Mouse (Mus musculus) layer of hippocampus, adult 9-11 months (tissue): ENCODE measurements around the gene Zbtb20.

Experiments
- DNase-seq: peaks from one replicate; pipeline ENCODE4 v3.0.0; 2022

Gene Zbtb20

DNA sequence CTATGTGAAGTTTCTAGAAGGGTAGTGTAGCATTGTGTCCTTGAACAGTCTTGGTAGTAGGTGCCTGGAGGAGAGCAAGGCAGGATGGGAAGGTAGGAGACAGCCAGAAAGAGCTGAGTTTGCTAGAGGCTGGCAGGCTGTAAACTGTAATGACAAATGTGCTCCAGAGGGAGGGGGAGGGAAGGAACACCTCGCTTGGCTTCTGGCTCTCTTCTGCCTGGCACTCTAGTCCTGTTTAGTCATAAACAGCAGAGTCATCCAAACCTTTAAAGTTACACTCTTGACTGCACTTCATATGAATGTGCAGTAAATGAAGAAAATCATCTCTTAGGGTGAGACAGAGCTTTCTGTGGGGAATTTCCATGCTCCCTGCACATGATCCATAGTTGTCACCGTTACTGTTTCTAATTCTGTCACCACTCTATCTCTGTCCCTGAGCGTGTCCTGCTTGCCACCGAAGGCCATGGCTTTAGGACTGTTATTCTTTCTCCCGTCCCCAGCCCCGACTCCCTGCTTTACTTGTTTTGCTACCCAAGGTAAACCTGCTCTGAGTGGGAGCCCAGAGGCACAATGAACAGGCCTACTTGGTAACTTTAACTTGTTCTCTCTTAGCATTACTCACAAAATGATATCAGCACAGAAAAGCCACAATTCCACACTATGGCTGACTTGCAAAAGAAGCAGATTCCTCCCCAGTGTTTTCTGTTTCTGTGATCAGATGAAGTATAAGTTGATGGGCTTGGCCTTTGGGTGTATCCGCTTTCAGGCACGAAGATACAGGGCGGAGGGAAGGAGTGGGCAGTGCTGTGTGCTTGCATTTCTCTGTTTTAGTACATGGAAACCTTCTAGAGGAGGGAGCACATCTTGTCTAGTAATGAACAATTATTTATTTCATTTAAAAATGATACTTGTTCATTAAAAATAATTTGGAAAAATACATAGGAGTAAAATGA is 427.8 kb downstream of the Zbtb20 start:
- DNase-seq, result peak; percentile 68

- no peak for DNase-seq
These were observed 434.3 kb downstream of the Zbtb20 start for GRCm38 (mm10) chr16:43309968-43310431.

GRCm38 (mm10) chr16:43324009-43324408 is 448.3 kb downstream of the Zbtb20 start:
- DNase-seq, result no peak

GRCm38 (mm10) chr16:43328221-43328620 is 452.5 kb downstream of the Zbtb20 start:
- DNase-seq, result no peak

GRCm38 (mm10) chr16:43330206-43330605 is 454.5 kb downstream of the Zbtb20 start:
- DNase-seq, result no peak

DNA sequence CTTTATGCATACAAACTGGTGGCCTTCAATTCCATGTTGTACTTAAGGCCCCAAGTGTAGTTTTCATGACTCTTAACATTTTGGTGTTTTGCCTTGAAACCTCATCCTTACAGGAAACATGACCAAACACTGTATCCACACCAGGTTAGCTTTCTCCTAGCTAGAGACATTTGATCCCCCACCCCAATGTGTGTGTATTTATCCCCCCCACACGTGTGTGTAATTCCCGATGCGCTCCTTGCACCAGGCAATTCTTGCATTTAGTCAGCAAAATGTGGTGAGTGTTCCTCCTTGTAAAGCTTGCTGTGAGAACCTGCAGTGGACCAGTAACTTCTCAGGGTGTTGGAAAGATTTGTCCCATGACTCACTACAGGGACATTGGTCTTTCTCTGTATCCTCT is 455.8 kb downstream of the Zbtb20 start:
- no peak for DNase-seq

DNA sequence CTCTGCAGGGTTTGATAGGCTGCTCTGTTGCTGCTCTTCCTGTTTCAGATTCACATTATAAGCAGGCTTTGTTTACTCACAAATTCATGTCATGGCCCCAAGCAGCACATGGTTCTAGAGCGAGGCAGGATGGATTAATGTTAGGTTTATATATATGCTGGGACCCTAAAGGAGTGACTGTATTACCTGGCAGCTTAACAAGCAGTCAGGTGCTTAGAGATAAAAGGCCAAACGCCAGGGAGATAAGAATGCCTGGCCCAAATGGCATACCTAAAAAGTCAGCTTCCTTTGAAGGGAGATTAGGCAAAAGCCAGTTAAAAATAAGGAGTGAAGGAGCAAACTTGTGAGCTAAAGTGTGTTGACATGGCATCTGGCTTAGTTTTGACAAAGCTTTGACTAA is 457.1 kb downstream of the Zbtb20 start:
- no peak for DNase-seq

- DNase-seq, result no peak
These were observed 457.6 kb downstream of the Zbtb20 start for GRCm38 (mm10) chr16:43333265-43333664.

- no peak for DNase-seq
These were observed 458.9 kb downstream of the Zbtb20 start for GRCm38 (mm10) chr16:43334411-43335150.

GRCm38 (mm10) chr16:43335151-43335823 is 459.6 kb downstream of the Zbtb20 start:
- DNase-seq, result no peak

DNA sequence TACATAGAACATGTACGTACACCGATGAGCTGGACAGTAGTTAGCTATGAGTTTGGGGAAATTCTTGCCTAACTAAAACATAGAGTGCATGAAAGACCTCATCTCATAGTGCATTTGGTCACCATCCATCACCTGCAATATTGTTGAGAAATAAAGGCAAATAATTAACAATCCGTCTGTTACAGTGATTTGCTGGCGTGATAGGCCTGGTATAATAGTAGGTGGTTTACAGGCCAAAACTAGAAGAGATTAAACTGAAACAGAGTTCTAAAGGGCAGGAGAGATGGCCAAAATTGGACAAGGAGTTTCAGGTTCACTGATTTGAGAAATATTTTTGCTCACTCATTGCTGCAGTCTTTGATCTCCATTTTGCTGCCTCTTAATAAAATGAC is 460.1 kb downstream of the Zbtb20 start:
- DNase-seq, result no peak

DNA sequence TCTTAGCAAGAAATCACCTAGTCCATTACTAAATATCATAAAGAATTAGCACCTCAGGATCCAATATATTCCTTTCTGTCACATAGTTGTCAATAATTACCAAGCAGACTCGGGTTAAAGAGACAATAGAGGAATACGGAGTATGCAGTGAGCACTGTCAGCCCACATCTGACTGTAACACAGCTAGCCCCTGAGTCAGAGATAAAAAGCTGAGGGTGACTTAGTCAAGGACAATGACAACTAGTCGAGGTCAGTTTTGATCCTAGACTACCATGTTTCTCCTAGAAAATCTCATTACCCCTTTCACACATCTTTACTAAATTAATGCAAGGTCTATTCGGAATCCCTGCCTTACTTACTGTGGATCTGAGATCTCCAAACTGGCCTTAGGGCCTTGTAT is 465.0 kb downstream of the Zbtb20 start:
- DNase-seq, result no peak

DNA sequence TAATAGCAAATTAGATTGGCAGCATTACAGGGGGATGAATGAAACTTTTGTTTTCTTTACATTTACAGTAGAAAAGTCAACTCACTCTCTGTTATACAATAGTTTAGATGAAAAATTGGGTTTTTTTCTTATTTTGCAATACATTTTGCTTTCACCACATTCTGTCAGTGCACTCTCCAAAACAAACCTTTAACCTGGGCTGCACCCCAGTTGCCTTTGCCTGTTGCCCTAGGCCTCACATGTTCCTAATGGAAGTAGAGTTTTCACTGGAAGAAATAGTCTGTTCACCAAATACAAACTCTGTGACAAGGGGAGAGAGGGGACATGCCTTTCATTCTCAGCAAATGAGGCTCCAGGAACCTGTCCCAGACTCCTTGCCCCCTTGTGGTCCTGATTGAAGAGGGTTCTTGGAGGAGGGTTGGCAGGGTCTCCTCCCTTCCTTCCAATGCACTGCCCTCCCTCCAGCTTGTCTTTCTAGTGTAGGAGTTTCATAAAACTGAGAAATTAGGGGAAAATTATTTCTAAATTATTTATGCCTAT is 466.3 kb downstream of the Zbtb20 start:
- no peak for DNase-seq

DNA sequence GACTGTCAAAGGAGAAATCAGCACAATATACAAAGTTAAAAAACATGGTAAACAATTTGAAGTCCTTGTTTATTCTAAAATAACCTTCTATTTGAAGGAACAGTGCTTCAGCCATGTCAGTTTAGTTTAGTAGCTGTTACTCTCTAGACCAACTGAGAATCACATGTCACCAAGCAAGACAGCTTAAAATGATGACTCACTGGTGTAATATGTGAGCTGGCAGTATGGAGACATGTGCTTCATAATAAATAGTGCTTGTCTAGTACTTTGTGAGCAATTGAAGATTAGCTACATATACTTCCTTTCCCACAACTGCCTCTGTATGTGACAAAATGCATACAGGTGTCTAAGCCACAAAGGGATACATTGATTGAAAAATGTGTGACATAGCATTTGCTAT is 470.4 kb downstream of the Zbtb20 start:
- DNase-seq, result no peak

GRCm38 (mm10) chr16:43355776-43356645 is 480.3 kb downstream of the Zbtb20 start:
- DNase-seq, result no peak

DNA sequence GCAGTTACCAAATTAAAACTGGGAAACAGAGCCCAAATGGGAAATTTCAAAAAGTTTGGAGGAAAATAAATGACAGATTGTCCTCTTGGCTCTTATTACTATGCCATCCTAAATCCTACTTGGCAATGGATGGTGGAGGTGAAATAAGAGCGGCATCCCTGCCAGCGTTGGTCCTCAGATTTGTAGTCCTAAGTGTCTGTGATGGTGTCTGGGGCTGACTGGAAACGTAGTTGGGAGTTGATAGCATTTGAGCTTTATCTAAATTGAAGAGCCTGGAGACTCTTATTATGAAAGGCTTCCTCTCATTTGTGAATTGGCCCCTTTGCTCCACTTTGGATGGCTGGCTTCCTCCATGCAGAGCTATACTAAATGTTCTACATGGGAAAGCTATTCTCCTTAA is 483.9 kb downstream of the Zbtb20 start:
- DNase-seq, result no peak

DNA sequence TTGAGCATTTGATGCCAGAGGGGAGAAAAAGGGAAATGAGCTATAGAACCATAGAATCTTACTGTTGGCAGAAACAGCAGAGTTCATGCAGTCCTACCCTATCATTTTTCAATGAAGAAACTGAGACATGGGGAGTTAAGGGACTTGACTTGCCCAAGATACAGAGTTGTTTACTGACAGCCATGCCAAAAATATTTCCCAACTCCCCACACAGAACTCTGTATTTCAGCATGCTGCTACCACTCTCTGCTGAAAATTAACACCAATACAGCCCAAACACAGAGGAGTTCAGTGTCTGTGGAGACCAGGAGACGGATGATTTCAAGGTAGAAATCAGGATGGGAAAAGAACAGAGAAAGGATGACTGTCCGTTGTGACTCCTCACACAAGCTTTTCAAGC is 484.4 kb downstream of the Zbtb20 start:
- DNase-seq, result no peak

DNA sequence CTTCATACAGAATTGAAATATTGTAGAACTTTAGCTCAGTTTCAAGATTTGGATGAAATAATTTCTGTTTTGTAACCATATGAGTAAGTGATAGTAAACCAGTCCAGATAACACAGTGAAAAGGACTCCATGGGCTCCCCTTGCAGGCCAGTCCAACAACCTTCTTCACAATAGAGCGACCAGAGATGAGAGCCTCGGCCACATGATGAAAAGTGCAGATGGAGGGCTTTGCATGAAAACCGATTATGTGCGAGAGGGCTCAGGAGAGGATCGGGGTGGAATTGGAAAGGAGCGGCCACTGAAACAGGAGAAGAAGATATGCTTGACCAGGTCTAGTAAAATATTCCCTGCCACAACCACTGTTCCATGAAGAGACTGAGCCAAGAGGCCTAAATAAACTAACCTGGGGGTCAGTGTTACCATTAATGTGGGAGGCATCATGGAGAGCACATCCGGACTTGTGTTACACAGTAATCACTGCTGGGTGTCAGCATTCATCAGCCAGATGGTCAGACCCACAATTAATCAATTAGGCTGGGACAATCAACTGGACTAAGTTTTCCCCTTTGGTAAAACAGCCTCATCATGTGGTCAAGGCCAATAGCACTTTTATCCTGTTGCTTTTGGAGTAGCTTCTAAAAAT is 485.3 kb downstream of the Zbtb20 start:
- DNase-seq, result no peak

DNA sequence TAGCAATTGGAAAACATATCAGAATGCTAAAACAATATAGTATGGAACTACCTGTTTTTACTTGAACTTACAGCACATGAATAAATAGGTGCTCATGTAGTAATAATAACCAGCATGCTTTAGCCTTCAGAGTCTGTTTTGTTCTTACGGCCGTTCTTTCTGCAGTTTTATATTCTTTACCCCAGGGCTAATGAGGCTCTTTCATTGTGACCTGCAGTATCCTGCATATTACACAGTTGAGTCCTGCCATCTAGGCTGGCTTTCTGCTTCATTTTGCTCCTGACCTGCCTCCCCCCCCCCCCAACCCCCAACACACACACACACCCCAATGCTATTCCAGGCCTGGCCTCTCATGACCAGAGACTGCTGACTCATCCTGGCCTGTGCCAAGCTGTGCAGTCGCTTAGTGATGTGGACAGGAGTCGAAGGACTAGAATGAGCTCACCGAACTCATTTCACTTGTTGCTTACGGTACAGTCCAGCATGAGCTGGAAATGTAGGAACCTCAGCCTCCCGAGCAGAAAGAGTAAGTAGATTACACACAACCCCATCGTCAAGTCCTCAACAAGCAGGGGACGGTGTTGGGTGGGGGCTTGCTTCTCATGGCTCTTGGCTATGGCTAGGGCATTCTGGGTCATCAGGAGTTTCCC is 487.1 kb downstream of the Zbtb20 start:
- DNase-seq, result peak; percentile 65

DNA sequence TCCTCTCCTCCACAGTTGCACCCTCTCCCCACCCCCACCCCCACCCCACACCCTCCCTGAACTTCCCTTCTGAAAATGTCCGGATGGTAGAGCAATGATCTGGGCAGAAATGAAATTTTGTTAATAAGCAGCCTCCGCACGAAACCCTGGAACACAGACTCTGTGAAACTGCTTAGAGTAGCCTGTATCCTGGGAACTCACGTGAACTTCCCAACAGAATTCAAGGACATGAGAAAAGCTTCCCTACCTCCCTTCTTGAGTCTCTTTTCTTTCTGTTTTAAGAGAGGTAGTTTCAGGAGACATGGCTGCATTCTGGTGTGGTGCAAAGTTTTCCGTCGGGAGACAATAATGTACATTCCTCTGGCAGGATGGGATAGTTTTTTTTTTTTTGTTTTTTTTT is 487.6 kb downstream of the Zbtb20 start:
- DNase-seq, result no peak
